8 mouse cellular contexts compared by ENCODE assay signal in the genomic region with DNA sequence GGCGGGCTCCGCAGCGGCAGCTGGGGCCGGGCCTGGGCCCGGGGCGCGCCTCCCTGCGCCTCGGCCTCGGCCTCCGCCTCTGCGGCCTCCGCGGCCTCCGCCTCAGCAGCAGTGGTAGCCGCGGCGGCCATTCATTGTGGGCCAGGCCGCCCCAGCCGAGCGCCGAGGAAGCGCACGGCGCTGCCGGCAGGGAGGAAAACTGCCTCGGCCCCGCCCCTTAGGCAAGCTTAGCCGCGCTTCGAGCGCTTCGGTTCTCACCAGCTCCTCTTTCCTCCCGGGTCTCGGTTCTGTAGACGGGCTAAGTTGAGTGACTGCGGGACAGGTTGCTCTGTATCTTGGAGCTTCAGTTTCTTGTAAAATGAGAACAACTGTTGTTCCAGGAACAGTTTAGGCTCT. TPM values are rescaled to one million over a fixed set of nuclear protein-coding genes. Genes with fewer than 3 reads are reported as not detected.
DNase-seq lines count a peak whose midpoint lies in the region; ATAC-seq and TF ChIP-seq lines count a peak whose summit lies in the region.

Gene Nacc1, minus strand, starts transcription at position 158 of the 396 bp plus-strand sequence.

- in situ Hi-C loops in ES-E14 (cut with MboI; ENCODE audit: low sequenced_read_pairs in 2 of 2, unreplicated experiment in 2 of 2), result no loop called here

- H3K9ac ChIP-seq in ES-E14 (ENCODE audit: insufficient read depth, low read depth, low read length, poor library complexity, severe bottlenecking), result peak within 1 kb of the TSS; percentile 95
- peak within 1 kb of the TSS; percentile 95 for H3K9ac ChIP-seq in forebrain, embryonic 16.5 days (replicated peaks; ENCODE audit: low read depth, low read length)
- peak within 1 kb of the TSS; percentile 99 for H3K9ac ChIP-seq in lung, embryonic 15.5 days

- H3K27ac ChIP-seq in ES-E14 (ENCODE audit: insufficient read depth, low read depth, low read length, poor library complexity, severe bottlenecking), result peak within 1 kb of the TSS; percentile 99
- H3K27ac ChIP-seq in forebrain, embryonic 16.5 days (ENCODE audit: low read length), result peak within 1 kb of the TSS; percentile 74
- peak within 1 kb of the TSS; percentile 94 for H3K27ac ChIP-seq in lung, embryonic 15.5 days
- peak within 1 kb of the TSS; percentile 75; the same call in 1 of the 2 replicates for H3K27ac ChIP-seq in olfactory bulb, adult 2 months (ENCODE audit: insufficient read depth, low read depth, low read length)

- TF ChIP-seq CTCF in olfactory bulb, adult 2 months (IDR thresholded peaks at IDR 0.05; ENCODE audit: insufficient read depth, low read depth, low read length), result no peak

- under 1% methylated on average over 24 of the region's 37 CpGs for WGBS in forebrain, embryonic 16.5 days
- under 1% methylated on average over 36 of the region's 37 CpGs for WGBS in lung, embryonic 15.5 days
- under 1% methylated on average over 34 of the region's 37 CpGs for WGBS in olfactory bulb, adult 2 months

- no peaks in the 10 kb centered on the region for H3K27me3 ChIP-seq in forebrain, embryonic 16.5 days (replicated peaks; ENCODE audit: control insufficient read depth, insufficient read depth, low read length)
- H3K27me3 ChIP-seq in lung, embryonic 15.5 days, result no peaks in the 10 kb centered on the region

- H3K4me2 ChIP-seq in forebrain, embryonic 16.5 days (ENCODE audit: low read length), result peak within 1 kb of the TSS; percentile 56
- peak within 1 kb of the TSS; percentile 88 for H3K4me2 ChIP-seq in lung, embryonic 15.5 days

- TF ChIP-seq POLR2A in olfactory bulb, adult 2 months (IDR thresholded peaks at IDR 0.05; ENCODE audit: insufficient read depth, low read depth, low read length), result peak; percentile 30; the same call in 1 of the 2 replicates

- intact Hi-C loops in heart, postnatal 36 days (cut with DNase I), result loop anchor here (2.0 kb wide), 2 partner anchors 23 to 49 kb away; no protein-coding TSS in a partner anchor

- no peak for DNase-seq in ES-E14 (ENCODE audit: low read depth, low spot score)
- peak; percentile 86 for DNase-seq in cerebellum, adult 11-12 months
- peak; percentile 86 to 87 for DNase-seq in heart, postnatal 36 days
- DNase-seq in layer of hippocampus, adult 8-10 months (ENCODE audit: low spot score in 2 of 2), result peak in 1 of 2 experiments; percentile 78
- peak; percentile 77 to 86 for DNase-seq in thymus, postnatal 10 days (ENCODE audit: low spot score in 2 of 2)

- peaks cover 23% of the 10 kb centered on the region for H3K36me3 ChIP-seq in ES-E14 (ENCODE audit: control insufficient read depth, insufficient read depth, low read length, poor library complexity, severe bottlenecking)
- 0 out of 2 replicates have a peak, but pooled peaks cover 2% of the 10 kb centered on the region for H3K36me3 ChIP-seq in forebrain, embryonic 16.5 days (ENCODE audit: control insufficient read depth, insufficient read depth)
- H3K36me3 ChIP-seq in lung, embryonic 15.5 days, result peaks cover 19% of the 10 kb centered on the region

- H3K9me3 ChIP-seq in ES-E14 (ENCODE audit: control insufficient read depth, insufficient read depth, low read depth, low read length), result no peaks in the 10 kb centered on the region
- no peaks in the 10 kb centered on the region for H3K9me3 ChIP-seq in forebrain, embryonic 16.5 days (ENCODE audit: control insufficient read depth, low read length)
- no peaks in the 10 kb centered on the region for H3K9me3 ChIP-seq in lung, embryonic 15.5 days

- peak; percentile 90 for ATAC-seq in forebrain, embryonic 16.5 days
- peak; percentile 86 for ATAC-seq in lung, embryonic 15.5 days (ENCODE audit: borderline replicate concordance, extremely low read depth, low FRiP score, low TSS enrichment)

- H3K4me1 ChIP-seq in ES-E14 (ENCODE audit: control insufficient read depth in 2 of 2, insufficient read depth in 2 of 2, low read length in 2 of 2, poor library complexity in 1 of 2), result peaks cover 9 to 18% of the 10 kb centered on the region in 2 experiments; a peak in 3 of 4 replicates
- H3K4me1 ChIP-seq in forebrain, embryonic 16.5 days (replicated peaks; ENCODE audit: control insufficient read depth, insufficient read depth, low read length), result peaks cover 41% of the 10 kb centered on the region
- peaks cover 42% of the 10 kb centered on the region for H3K4me1 ChIP-seq in lung, embryonic 15.5 days
- peaks cover 22% of the 10 kb centered on the region for H3K4me1 ChIP-seq in olfactory bulb, adult 2 months (ENCODE audit: control insufficient read depth, insufficient read depth, low read length)

- peak within 1 kb of the TSS; percentile 83 to 100 for H3K4me3 ChIP-seq in ES-E14 (ENCODE audit: insufficient read depth in 1 of 2, low read depth in 1 of 2, low read length in 2 of 2, poor library complexity in 1 of 2, severe bottlenecking in 1 of 2)
- peak within 1 kb of the TSS; percentile 99 for H3K4me3 ChIP-seq in forebrain, embryonic 16.5 days (replicated peaks; ENCODE audit: low read length)
- peak within 1 kb of the TSS; percentile 92 for H3K4me3 ChIP-seq in lung, embryonic 15.5 days
- peak within 1 kb of the TSS; percentile 96 for H3K4me3 ChIP-seq in olfactory bulb, adult 2 months (ENCODE audit: insufficient read depth, low read depth, low read length)

TF ChIP-seq in ES-E14, 5 proteins besides CTCF, POLR2A, EP300 and RAD21:
- TF ChIP-seq MAFK (IDR thresholded peaks at IDR 0.05; ENCODE audit: insufficient read depth, low read depth, low read length) (no peak), HCFC1 (IDR thresholded peaks at IDR 0.05; ENCODE audit: borderline replicate concordance, insufficient read depth, low read length) (peak; percentile 76)

RNA-seq across cellular contexts. Expression of gene Nacc1, which starts in this region (rescaled TPM):
- 75.4 and 85.5 TPM in 2 replicates for total RNA-seq in ES-E14 (2012; rRNA removed)
- 15.5 and 15.7 TPM in 2 replicates for polyA plus RNA-seq in forebrain, embryonic 16.5 days (2015; fragmentation: Nextera tagmentation; extraction: Ambion mirVana)
- total RNA-seq in heart, postnatal 36 days (2021), result 10 to 100 TPM; 27.3 to 30.1 TPM
- 10 to 100 TPM; 86.2 to 91.2 (median 87.6) TPM for total RNA-seq in layer of hippocampus, adult 8-10 months (2022)
- 20.2 and 21.6 TPM in 2 replicates for polyA plus RNA-seq in lung, embryonic 15.5 days (2015; fragmentation: Nextera tagmentation; extraction: Ambion mirVana)
- polyA plus RNA-seq in olfactory bulb, adult 2 months (2012; ENCODE audit: insufficient read depth, insufficient read length, low replicate concordance, missing spikeins), result not detected in 2 replicates
